Mouse (Mus musculus) embryonic facial prominence, embryonic 12.5 days (tissue): ENCODE data around the gene Vegfd. TPM values are rescaled to one million over a fixed set of nuclear protein-coding genes. Genes with fewer than 3 reads are reported as not detected.

Experiments used
- ATAC-seq: fragments of 200-750 bp; cut with Nextera tagmentation; 2 replicates; pipeline ENCODE4 v1.8.0; 2017; ENCODE audit not compliant: insufficient number of reproducible peaks, insufficient read depth, low FRiP score, low TSS enrichment
- H3K27ac ChIP-seq: fragments of 300-500 bp; sonication (generic); 2 replicates; pipeline ENCODE4 v1.5.1; 2016; ENCODE audit warnings: mild to moderate bottlenecking
- H3K27me3 ChIP-seq: fragments of 300-500 bp; sonication (generic); 2 replicates; pipeline ENCODE4 v1.6.1; 2016; ENCODE audit warnings: mild to moderate bottlenecking, moderate library complexity
- H3K36me3 ChIP-seq: fragments of 300-500 bp; sonication (generic); 2 replicates; pipeline ENCODE4 v1.6.1; 2016; ENCODE audit warnings: mild to moderate bottlenecking
- H3K4me1 ChIP-seq: fragments of 300-500 bp; sonication (generic); 2 replicates; pipeline ENCODE4 v1.6.1; 2016
- H3K4me2 ChIP-seq: fragments of 300-500 bp; sonication (generic); replicated peaks from 2 replicates; pipeline ENCODE4 v1.6.1; 2016; ENCODE audit warnings: mild to moderate bottlenecking, moderate library complexity
- H3K4me3 ChIP-seq: fragments of 300-500 bp; sonication (generic); 2 replicates; pipeline ENCODE4 v1.5.1; 2016; ENCODE audit warnings: mild to moderate bottlenecking
- H3K9ac ChIP-seq: fragments of 300-500 bp; sonication (generic); 2 replicates; pipeline ENCODE4 v1.6.1; 2016; ENCODE audit warnings: mild to moderate bottlenecking, moderate library complexity
- H3K9me3 ChIP-seq: fragments of 300-500 bp; sonication (generic); 2 replicates; pipeline ENCODE4 v1.6.1; 2016; ENCODE audit warnings: mild to moderate bottlenecking, moderate library complexity
- WGBS: fragments of 180-500 bp; shearing (Covaris S2); methylation state at CpG from one replicate; pipeline ENCODE4 v1.1.7; 2016; 5-methylcytosine and 5-hydroxymethylcytosine counted together
- polyA plus RNA-seq: library from polyadenylated mRNA; unstranded; fragments of >200 nt; fragmentation: Nextera tagmentation; extraction: Ambion mirVana; gene quantifications from 2 replicates; pipeline ENCODE4 v1.2.1, GENCODE M21; 2016

The Vegfd gene
- polyA plus RNA-seq = 1.9 TPM in 2 replicates

- no peak for ATAC-seq
- Histone ChIP-seq H3K4me3 (no peak within 1 kb of the TSS), H3K27ac (no peak within 1 kb of the TSS), H3K9me3 (no peaks in the 10 kb centered on the region), H3K4me2 (no peak within 1 kb of the TSS), H3K4me1 (no peaks in the 10 kb centered on the region), H3K36me3 (no peaks in the 10 kb centered on the region), H3K9ac (no peak within 1 kb of the TSS), H3K27me3 (no peaks in the 10 kb centered on the region)
- WGBS = 32% methylated on average over 3 of the region's 3 CpGs
Observed at GRCm38 (mm10) chrX:164373081-164373480, at the start of gene Vegfd. TSS of gene Vegfd (plus strand) at chrX:164373378.

- H3K9me3 ChIP-seq = no peaks in the 10 kb centered on the region
- no peak overlapping the region for H3K4me3 ChIP-seq
- no peaks in the 10 kb centered on the region for H3K27me3 ChIP-seq
- WGBS = 32% methylated on average over 4 of the region's 4 CpGs
- no peaks in the 10 kb centered on the region for H3K4me1 ChIP-seq
- H3K4me2 ChIP-seq = no peak overlapping the region
- H3K36me3 ChIP-seq = no peaks in the 10 kb centered on the region
- no peak overlapping the region for H3K27ac ChIP-seq
- no peak overlapping the region for H3K9ac ChIP-seq
- no peak for ATAC-seq
Observed at GRCm38 (mm10) chrX:164323391-164323913, 49.7 kb upstream of the Vegfd start.

- WGBS = 81% methylated on average over 2 of the region's 2 CpGs
- H3K27ac ChIP-seq = no peak overlapping the region
- no peaks in the 10 kb centered on the region for H3K4me1 ChIP-seq
- H3K4me3 ChIP-seq = no peak overlapping the region
- H3K9me3 ChIP-seq = no peaks in the 10 kb centered on the region
- ATAC-seq = no peak
- no peaks in the 10 kb centered on the region for H3K27me3 ChIP-seq
- H3K9ac ChIP-seq = no peak overlapping the region
- no peak overlapping the region for H3K4me2 ChIP-seq
- H3K36me3 ChIP-seq = no peaks in the 10 kb centered on the region
Observed at GRCm38 (mm10) chrX:164330351-164330750, 42.8 kb upstream of the Vegfd start.

GRCm38 (mm10) chrX:164330766-164331165 lies 42.4 kb upstream of the Vegfd start:
- Histone ChIP-seq H3K4me2 (no peak overlapping the region), H3K4me3 (no peak overlapping the region), H3K27ac (no peak overlapping the region), H3K9me3 (no peaks in the 10 kb centered on the region), H3K36me3 (no peaks in the 10 kb centered on the region), H3K4me1 (no peaks in the 10 kb centered on the region), H3K9ac (no peak overlapping the region), H3K27me3 (no peaks in the 10 kb centered on the region)
- 60% methylated on average over 3 of the region's 3 CpGs for WGBS
- no peak for ATAC-seq

- Histone ChIP-seq H3K36me3 (no peaks in the 10 kb centered on the region), H3K4me2 (no peak overlapping the region), H3K27ac (no peak overlapping the region), H3K4me3 (no peak overlapping the region), H3K4me1 (no peaks in the 10 kb centered on the region), H3K9me3 (no peaks in the 10 kb centered on the region), H3K9ac (no peak overlapping the region), H3K27me3 (no peaks in the 10 kb centered on the region)
- WGBS = 65% methylated on average over 4 of the region's 4 CpGs
- no peak for ATAC-seq
Observed at GRCm38 (mm10) chrX:164338591-164338990, 34.6 kb upstream of the Vegfd start.

- no peaks in the 10 kb centered on the region for H3K27me3 ChIP-seq
- H3K36me3 ChIP-seq = no peaks in the 10 kb centered on the region
- no peak for ATAC-seq
- no peak overlapping the region for H3K4me2 ChIP-seq
- no peak overlapping the region for H3K4me3 ChIP-seq
- H3K4me1 ChIP-seq = no peaks in the 10 kb centered on the region
- H3K27ac ChIP-seq = no peak overlapping the region
- H3K9ac ChIP-seq = no peak overlapping the region
- 63% methylated on average over 4 of the region's 4 CpGs for WGBS
- H3K9me3 ChIP-seq = no peaks in the 10 kb centered on the region
Observed at GRCm38 (mm10) chrX:164345359-164345938, 27.7 kb upstream of the Vegfd start.

- Histone ChIP-seq H3K4me2 (no peak overlapping the region), H3K27ac (no peak overlapping the region), H3K36me3 (no peaks in the 10 kb centered on the region), H3K9ac (no peak overlapping the region), H3K27me3 (no peaks in the 10 kb centered on the region), H3K4me1 (no peaks in the 10 kb centered on the region), H3K9me3 (no peaks in the 10 kb centered on the region), H3K4me3 (no peak overlapping the region)
- 74% methylated on average over 3 of the region's 3 CpGs for WGBS
- ATAC-seq = no peak
Observed at GRCm38 (mm10) chrX:164348937-164349336, 24.2 kb upstream of the Vegfd start.

GRCm38 (mm10) chrX:164365153-164365865 lies 7.9 kb upstream of the Vegfd start:
- H3K27me3 ChIP-seq = no peaks in the 10 kb centered on the region
- no peak overlapping the region for H3K4me3 ChIP-seq
- H3K9ac ChIP-seq = no peak overlapping the region
- H3K4me2 ChIP-seq = no peak overlapping the region
- H3K27ac ChIP-seq = no peak overlapping the region
- no peaks in the 10 kb centered on the region for H3K36me3 ChIP-seq
- ATAC-seq = no peak
- 76% methylated on average over 4 of the region's 4 CpGs for WGBS
- H3K4me1 ChIP-seq = no peaks in the 10 kb centered on the region
- no peaks in the 10 kb centered on the region for H3K9me3 ChIP-seq

- H3K4me3 ChIP-seq = no peak overlapping the region
- no peak overlapping the region for H3K27ac ChIP-seq
- H3K36me3 ChIP-seq = no peaks in the 10 kb centered on the region
- H3K9me3 ChIP-seq = no peaks in the 10 kb centered on the region
- H3K4me1 ChIP-seq = no peaks in the 10 kb centered on the region
- no peaks in the 10 kb centered on the region for H3K27me3 ChIP-seq
- ATAC-seq = no peak
- H3K9ac ChIP-seq = no peak overlapping the region
- 73% methylated on average over 3 of the region's 3 CpGs for WGBS
- H3K4me2 ChIP-seq = no peak overlapping the region
Observed at GRCm38 (mm10) chrX:164370576-164370975, 2.6 kb upstream of the Vegfd start.

- no peak for ATAC-seq
- no peak overlapping the region for H3K4me2 ChIP-seq
- 35% methylated on average over 5 of the region's 5 CpGs for WGBS
- H3K36me3 ChIP-seq = no peaks in the 10 kb centered on the region
- H3K9me3 ChIP-seq = no peaks in the 10 kb centered on the region
- H3K4me3 ChIP-seq = no peak overlapping the region
- H3K9ac ChIP-seq = no peak overlapping the region
- no peaks in the 10 kb centered on the region for H3K27me3 ChIP-seq
- H3K27ac ChIP-seq = no peak overlapping the region
- no peaks in the 10 kb centered on the region for H3K4me1 ChIP-seq
Observed at GRCm38 (mm10) chrX:164374586-164374985, 1.4 kb downstream of the Vegfd start.

GRCm38 (mm10) chrX:164379721-164380120 lies 6.5 kb downstream of the Vegfd start:
- no peaks in the 10 kb centered on the region for H3K36me3 ChIP-seq
- H3K27me3 ChIP-seq = peaks cover 5% of the 10 kb centered on the region; the same call in 1 of the 2 replicates
- no peaks in the 10 kb centered on the region for H3K4me1 ChIP-seq
- WGBS = 76% methylated on average over 4 of the region's 4 CpGs
- no peaks in the 10 kb centered on the region for H3K9me3 ChIP-seq
- no peak overlapping the region for H3K4me2 ChIP-seq
- no peak overlapping the region for H3K9ac ChIP-seq
- H3K27ac ChIP-seq = no peak overlapping the region
- no peak for ATAC-seq
- H3K4me3 ChIP-seq = no peak overlapping the region
